Mouse (Mus musculus): ENCODE data around the gene Cacnb4. TPM values are rescaled to one million over a fixed set of nuclear protein-coding genes. Genes with fewer than 3 reads are reported as not detected.

Cacnb4 gene
- total RNA-seq, 2 experiments from 2014 or later: not detected

- no peak for ATAC-seq (replicated peaks; ENCODE audit: poor library complexity, severe bottlenecking)
These were observed 240.6 kb downstream of the Cacnb4 start for GRCm38 (mm10) chr2:52435919-52436632.

- no peak for ATAC-seq (replicated peaks; ENCODE audit: poor library complexity, severe bottlenecking)
These were observed 243.3 kb downstream of the Cacnb4 start for GRCm38 (mm10) chr2:52433365-52433764.

GRCm38 (mm10) chr2:52427383-52427782 is 249.2 kb downstream of the Cacnb4 start:
- no peak for ATAC-seq (replicated peaks; ENCODE audit: poor library complexity, severe bottlenecking)

- no peak for ATAC-seq (replicated peaks; ENCODE audit: poor library complexity, severe bottlenecking)
These were observed 250.6 kb downstream of the Cacnb4 start for GRCm38 (mm10) chr2:52426041-52426440.

GRCm38 (mm10) chr2:52425523-52425795 is 251.2 kb downstream of the Cacnb4 start:
- ATAC-seq (replicated peaks; ENCODE audit: poor library complexity, severe bottlenecking): no peak

GRCm38 (mm10) chr2:52424747-52425522 is 251.7 kb downstream of the Cacnb4 start, which contains the start of gene Arl5a:
Gene Arl5a, minus strand, starts transcription at chr2:52424901.
- ATAC-seq (replicated peaks; ENCODE audit: poor library complexity, severe bottlenecking): peak; percentile 89

- ATAC-seq (replicated peaks; ENCODE audit: poor library complexity, severe bottlenecking): peak; percentile 34
These were observed 252.3 kb downstream of the Cacnb4 start for GRCm38 (mm10) chr2:52424248-52424728.

- no peak for ATAC-seq (replicated peaks; ENCODE audit: poor library complexity, severe bottlenecking)
These were observed 252.9 kb downstream of the Cacnb4 start for GRCm38 (mm10) chr2:52423611-52424247.

GRCm38 (mm10) chr2:52422871-52423610 is 253.6 kb downstream of the Cacnb4 start:
- ATAC-seq (replicated peaks; ENCODE audit: poor library complexity, severe bottlenecking): no peak

- no peak for ATAC-seq (replicated peaks; ENCODE audit: poor library complexity, severe bottlenecking)
These were observed 255.4 kb downstream of the Cacnb4 start for GRCm38 (mm10) chr2:52421197-52421596.

- 0 out of 2 replicates have a peak, but pooled peaks have one; percentile 13 for ATAC-seq (replicated peaks; ENCODE audit: poor library complexity, severe bottlenecking)
These were observed 256.5 kb downstream of the Cacnb4 start for GRCm38 (mm10) chr2:52420001-52420710.

GRCm38 (mm10) chr2:52419295-52419694 is 257.3 kb downstream of the Cacnb4 start:
- ATAC-seq (replicated peaks; ENCODE audit: poor library complexity, severe bottlenecking): peak; percentile 47

- no peak for ATAC-seq (replicated peaks; ENCODE audit: poor library complexity, severe bottlenecking)
These were observed 264.1 kb downstream of the Cacnb4 start for GRCm38 (mm10) chr2:52412524-52413037.

- no peak for ATAC-seq (replicated peaks; ENCODE audit: poor library complexity, severe bottlenecking)
These were observed 270.2 kb downstream of the Cacnb4 start for GRCm38 (mm10) chr2:52406480-52406879.

- no peak for ATAC-seq (replicated peaks; ENCODE audit: poor library complexity, severe bottlenecking)
These were observed 271.4 kb downstream of the Cacnb4 start for GRCm38 (mm10) chr2:52405238-52405637.

GRCm38 (mm10) chr2:52394529-52394928 is 282.1 kb downstream of the Cacnb4 start:
- no peak for ATAC-seq (replicated peaks; ENCODE audit: poor library complexity, severe bottlenecking)

- no peak for ATAC-seq (replicated peaks; ENCODE audit: poor library complexity, severe bottlenecking)
These were observed 286.1 kb downstream of the Cacnb4 start for GRCm38 (mm10) chr2:52390415-52390975.

GRCm38 (mm10) chr2:52389975-52390374 is 286.7 kb downstream of the Cacnb4 start:
- no peak for ATAC-seq (replicated peaks; ENCODE audit: poor library complexity, severe bottlenecking)

- no peak for ATAC-seq (replicated peaks; ENCODE audit: poor library complexity, severe bottlenecking)
These were observed 290.2 kb downstream of the Cacnb4 start for GRCm38 (mm10) chr2:52386451-52386850.
